Mouse (Mus musculus) telencephalon, adult 2 months (tissue): ENCODE data around the gene Ugt1a5.
A peak's percentile ranks its signal among the peaks of the same experiment; 100 is the strongest.
"Not testable (repeated sequence)": the region's sequence is repeated elsewhere in the genome, so short reads cannot be mapped to it uniquely, and the experiment has no call there.

Source experiments
- DNase-seq: peaks from one replicate; pipeline ENCODE4 v3.0.0-alpha.2; 2011; ENCODE audit warnings: low read depth, low spot score

The Ugt1a5 gene

DNA sequence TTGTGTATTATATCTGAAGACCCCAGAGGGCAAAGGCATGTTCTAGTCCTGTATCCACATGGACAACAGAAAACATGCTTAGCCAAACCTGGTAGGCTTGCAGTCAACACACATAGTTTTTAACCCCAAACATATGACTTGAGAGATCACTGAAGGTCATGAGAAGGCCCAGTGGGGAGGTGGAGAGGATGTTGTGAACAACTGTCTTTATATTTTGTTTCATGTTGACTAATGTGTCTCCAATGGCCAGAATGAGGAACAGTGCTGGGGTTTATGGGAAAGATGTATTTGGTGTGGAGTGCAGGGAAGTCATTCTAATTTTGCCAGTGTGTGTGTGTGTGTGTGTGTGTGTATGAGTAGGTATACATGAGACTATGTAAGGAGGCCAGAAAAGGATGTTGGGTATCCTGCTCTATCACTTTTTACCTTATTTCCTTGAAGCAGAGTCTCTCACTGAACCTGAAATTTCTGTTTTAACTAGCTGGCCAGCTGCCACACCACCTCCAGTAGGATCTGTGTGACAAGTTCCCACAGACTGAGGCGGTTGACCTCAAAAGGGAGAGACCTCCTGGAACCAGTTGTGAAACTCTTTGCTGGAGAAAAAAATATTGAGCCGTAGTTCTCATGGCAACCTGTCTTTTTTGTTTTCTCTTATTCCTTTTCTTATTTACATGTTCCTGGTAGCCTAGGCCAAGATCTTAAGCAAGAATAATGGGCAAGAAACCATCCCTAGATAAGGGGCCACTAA lies 58.4 kb downstream of the Ugt1a5 start:
- DNase-seq, result no peak

DNA sequence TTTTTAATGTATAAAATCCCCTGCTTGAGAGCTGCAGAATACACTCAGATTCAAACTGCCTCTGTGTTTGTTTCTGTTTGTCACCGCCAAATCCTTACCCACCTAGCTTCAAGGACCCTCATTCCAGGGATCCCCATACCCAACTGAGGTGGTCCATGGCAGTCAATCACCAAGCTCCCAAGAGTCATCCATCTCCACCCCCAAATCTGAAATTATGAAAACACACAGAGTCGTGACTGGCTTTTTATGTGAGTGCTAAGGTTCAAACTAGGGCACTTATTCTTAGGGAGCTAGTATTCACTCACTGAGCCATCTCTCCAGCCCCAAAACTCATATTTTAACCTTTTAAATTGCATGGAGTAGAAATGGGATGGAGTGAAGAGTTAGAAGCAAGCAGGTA lies 59.5 kb downstream of the Ugt1a5 start:
- not testable (repeated sequence) for DNase-seq

DNA sequence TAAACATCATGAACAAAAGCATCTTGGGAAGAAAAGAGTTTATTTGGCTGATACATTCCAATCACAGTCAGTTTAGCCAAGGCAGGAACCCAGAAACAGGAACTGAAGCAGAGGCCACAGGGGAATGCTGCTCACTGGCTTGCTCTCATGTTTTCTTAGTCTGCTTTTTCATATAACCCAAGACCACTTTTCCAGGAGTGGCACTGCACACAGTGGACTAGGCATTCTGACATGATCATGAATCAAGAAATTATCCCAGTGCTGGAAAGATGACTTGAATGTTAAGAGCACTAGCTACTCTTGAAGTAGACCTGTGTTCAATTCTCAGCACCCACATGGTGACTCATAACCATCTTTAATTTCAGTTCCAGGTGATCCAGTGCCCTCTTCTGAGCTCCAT lies 59.9 kb downstream of the Ugt1a5 start:
- DNase-seq, result no peak

DNA sequence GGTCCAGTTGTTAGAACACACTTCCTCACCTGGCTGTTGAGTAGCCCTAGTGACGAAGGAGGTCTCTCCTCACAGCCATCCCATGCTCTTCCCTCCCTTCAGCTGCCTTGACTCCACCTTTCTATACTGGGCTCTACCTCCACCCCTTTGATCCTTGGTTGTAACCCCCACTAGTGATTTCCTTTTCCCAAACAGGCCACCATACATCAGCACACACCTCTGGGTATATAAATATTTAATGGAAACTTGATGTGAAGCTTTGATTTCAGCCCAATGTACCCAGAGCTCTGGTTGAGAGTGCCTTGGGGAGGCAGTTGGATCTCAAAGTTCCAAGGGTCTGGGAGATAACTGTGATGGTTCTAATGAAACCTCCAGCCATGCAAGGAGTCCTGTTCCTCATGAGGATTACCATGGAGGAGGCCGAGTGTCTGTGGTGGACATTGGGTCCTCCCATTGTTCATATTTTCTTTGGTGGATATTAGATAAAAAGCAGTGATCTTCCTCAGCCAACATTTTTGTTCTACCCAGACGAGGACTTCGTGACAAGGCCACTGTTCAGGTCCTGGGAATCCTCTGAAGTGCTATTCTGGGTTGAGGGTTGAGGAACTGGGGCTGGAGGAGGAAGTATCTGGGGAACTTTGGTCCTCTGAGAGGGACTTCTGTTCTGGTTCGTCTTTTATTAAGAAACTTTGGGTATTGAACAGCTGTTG lies 61.0 kb downstream of the Ugt1a5 start, which contains the start of gene Mroh2a:
Mroh2a (plus strand) TSS at position 317 of the 710 bp plus-strand sequence.
- peak; percentile 31 for DNase-seq

DNA sequence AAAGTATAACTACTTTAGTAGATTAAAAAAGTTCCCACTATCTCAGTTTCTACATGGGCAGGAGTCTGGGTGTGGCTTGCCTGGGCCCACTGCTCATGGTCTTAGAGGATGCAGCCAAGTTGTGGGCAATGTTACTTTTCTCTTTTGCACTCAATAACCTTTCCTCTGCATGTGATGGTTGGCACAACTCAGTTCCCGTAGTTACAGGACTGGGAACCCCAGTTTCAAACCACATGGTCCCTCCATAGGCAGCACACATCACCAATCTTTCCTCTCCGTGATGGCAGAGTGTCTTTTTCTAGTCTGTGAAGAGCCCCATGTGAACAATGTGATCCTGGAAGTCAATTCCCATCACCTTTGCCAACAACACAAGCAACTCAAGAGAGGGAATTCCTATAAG lies 61.7 kb downstream of the Ugt1a5 start:
- DNase-seq, result no peak

DNA sequence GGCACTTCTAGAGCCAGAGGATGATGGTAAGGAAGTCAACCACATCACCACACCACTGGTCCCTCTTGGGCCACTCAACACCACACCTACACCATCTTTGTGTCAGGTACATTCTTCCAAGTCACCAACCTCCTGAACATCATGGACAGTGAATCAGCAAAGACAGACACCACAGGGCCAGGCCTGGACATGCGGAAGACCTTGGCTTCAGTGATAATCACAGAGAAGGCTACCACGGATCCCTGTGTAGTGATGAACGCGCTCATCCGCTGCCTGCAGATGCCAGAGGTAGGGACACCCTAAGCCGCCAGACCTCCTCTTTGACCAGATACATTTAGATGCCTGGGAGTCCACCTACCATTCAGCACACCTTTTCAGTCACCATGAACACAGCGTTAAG lies 62.3 kb downstream of the Ugt1a5 start:
- no peak for DNase-seq

DNA sequence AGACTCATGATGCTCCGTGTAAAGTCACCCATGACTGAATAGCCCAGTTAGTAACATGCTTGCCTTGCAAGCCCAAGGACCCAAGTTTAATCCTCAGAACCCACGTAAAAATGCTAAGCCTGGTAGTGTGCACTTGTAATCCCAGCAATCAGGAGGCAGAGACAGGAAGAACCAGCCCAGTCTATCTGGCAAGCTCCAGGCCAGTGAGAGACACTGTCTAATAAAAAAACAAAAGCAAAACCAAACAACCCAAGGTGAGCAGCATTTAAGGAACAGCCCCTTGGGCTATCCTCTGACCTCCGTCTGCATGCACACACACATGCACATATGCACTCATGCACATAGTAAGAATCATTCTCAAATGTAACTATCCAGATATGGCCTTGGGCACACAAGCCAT lies 63.8 kb downstream of the Ugt1a5 start:
- DNase-seq, result no peak

DNA sequence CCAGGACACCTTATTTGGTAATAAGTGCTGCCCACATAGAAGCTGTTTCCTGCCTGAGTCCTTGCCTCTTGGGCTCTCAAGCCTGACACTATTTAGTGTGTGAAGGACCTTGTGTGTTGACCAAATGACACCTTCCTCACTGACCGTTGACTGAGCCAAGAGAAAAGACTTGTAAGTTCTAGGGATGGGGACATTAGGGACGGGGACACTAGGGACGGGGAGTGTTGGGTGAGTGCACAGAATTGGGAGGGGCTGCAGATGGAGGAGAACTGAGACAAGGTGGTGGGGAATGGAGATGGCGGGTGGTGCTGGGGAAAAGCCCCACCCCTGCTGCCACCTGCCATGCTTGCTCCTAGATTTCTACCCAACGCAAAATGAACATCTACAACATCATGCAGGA lies 64.2 kb downstream of the Ugt1a5 start:
- DNase-seq, result no peak

DNA sequence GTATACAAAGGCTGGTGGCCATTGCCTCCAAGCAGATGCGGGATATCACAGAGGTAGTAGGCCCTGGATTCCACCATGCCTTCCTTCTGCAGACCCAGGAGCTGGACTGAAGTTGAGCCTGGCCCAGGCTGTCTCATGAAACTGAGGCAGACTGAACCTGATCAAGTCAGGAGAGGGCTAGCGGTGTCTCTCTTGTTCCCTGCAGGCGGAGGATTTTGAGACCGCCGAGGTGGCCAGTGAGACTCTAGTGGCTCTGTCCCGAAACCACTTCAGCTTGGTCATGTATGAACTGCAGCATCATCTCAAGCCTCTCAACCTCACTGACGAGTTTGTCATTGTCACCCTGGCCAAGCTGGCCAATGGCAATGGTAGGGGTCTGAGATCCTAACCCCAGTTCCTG lies 64.6 kb downstream of the Ugt1a5 start:
- no peak for DNase-seq

DNA sequence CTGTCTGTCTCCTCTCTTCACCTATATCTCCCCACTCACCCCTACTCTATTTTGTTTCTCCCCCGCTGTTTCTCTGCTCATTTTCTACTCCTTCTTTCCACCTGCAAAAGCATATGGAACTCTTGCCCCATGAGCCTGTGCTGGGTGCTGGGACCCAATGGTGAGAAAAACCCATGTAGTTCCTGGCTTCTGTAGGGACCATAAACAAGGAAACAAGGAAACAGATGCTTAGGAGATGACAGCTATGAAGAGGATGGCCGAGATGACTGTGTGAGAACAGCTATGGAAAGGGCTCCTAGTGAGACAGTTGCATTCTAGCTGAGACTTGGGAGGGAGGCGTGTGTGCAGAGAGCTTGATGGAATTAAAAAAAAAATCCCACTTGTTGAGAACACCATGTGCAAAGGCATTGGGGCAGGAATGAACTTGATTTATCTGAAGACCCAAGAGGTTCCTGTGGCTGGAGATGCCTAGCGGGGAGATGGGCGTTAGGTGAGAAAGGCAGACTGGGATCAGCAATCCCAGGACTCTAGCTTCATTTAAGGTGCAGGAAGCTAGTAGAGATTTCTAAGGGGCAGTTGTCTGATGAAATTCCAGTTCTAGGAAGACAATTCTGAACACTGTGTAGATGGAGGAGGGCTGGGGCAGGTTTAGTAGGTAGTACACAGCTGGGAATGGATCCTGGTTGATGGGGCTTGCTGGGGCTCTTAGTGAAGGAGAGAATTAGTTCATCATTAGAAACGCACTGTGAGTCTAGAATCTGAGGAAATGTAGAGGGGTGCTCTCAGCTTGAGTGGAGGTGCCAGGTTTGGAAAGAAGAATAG lies 65.4 kb downstream of the Ugt1a5 start:
- no peak for DNase-seq

DNA sequence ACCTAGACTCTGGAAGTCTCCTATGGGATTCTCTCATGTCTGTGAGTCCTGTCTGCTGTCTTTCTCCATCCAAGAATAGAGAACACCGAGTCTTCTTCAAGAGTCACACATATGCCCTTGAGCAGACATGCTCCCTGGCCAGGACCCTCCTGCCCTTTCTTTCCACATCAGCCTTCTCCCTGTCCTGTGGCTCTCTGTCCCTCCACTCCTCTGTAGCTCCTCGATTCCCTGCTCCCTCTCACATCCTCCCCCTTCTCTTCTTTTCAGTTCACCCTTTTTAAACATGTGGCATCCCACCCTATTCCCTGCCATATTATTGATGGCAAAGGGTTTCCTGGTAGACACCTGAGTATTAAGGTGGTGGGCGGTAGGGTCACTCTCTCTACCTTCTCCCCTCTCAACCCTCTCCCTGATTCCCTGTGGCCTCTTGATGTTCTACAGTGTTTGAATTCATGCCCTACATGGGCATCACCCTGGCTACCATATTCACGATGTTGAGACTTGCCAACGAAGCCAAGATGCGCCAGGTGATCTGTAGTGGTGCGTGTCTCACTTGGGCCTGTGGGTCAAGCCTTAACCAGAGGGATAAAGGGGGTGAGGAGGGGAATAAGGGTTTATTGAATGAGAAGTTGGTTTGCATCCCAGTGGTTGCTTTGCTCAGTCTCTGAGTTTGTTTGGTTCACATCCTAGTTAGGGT lies 66.1 kb downstream of the Ugt1a5 start:
- no peak for DNase-seq

DNA sequence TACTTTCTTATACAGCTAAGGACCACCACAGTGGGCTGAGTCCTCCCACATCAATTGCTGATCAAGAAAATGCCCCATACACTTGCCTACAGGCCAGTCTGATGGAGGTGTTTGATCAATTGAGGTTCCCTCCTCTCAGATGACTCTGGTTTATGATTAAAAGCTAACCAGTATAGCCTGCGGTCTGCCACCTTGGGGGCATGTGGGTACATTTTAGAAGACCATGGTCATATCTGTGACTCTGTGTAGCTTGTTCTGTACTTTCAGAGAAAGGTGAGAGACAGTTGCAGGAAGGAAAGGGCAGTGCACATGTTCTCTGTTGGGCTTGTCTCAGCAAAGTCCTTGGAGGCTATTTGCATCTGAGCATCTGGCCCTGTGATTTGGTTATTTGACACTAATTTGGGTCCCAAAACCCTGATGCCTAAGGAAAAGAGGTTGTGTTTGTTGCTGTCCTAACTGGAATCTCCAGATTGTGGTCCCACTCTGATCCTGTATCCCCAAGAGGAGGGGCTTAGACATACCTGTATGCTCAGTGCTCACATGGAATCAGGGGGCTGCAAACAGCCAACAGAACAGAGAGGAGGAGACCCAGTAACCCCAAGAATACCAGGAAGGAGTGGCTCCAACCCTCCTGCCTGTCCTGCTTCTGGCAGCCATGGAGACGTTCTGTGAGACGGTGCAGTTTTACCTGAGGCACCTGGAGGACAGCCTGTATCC lies 67.0 kb downstream of the Ugt1a5 start:
- no peak for DNase-seq

DNA sequence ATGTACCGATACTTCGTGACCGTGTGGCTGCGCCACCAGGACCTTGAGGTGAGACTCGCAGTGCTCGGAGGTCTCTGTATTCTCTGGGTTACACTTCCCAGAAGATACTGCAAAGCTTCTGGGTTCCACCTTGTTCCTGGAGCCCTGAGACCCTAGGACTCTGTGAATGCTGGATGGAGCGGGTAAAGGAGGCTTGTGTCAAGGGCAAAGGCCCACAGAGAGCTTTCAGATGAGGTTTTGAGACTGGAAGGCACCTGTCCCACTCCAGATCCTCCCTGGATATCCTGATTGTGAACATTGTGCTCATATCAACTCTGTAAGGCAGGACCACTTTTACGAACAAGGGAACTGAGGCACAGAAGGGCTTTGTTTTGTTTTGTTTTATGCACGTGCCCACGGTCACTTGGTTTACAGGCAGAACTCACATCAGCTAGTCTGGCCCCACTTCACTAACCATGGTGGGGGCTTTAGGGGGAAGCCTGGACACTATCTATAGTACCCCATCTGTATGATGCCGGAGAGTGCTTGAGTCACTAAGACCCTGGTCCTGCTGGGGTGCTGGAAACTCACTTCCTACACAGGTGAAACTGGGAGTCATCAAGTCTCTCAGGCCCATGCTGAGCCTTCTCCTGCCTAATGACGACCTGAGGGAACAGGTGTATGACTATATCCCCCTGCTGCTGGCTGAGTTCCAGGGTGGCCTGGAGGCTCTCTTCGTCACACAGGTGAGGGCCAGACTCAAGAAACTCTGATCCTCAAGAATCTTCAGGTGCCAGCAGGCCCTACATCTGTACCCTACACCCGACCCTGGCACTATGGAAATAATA lies 67.8 kb downstream of the Ugt1a5 start:
- DNase-seq, result no peak

DNA sequence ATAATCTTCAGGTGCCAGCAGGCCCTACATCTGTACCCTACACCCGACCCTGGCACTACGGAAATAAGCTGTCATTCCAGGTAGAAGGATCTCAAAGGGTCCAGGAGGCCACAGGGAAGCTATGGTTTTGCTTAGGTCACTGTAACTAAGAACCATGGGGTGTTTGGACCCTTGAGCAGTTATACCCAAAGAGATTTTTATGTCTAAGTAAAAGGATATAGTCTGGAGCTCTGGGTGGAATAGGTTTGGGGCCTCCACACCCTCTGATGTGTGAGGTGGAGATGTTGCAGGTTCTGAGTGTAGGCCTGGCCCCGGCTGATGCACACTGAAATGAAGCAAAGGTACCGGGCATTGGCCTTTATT lies 68.4 kb downstream of the Ugt1a5 start:
- no peak for DNase-seq

DNA sequence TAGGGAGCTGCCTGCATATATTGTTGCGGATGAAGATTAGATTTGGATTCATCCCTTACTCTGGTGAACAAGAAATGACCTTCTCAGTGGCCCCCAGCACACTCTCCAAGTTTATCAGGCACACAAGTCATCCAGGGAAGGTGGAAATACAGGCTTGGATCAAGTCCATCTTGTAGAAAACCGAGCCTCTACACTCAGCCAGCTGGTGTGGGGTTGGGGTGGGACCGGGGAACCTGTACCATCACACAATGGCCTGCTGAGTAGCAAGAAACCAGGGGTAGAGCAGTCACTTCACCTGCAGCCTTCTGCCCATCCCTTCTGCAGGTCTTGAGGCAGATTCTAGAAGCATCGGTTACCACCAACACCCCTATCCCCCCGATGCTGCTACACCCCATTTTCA lies 68.8 kb downstream of the Ugt1a5 start:
- DNase-seq, result no peak

DNA sequence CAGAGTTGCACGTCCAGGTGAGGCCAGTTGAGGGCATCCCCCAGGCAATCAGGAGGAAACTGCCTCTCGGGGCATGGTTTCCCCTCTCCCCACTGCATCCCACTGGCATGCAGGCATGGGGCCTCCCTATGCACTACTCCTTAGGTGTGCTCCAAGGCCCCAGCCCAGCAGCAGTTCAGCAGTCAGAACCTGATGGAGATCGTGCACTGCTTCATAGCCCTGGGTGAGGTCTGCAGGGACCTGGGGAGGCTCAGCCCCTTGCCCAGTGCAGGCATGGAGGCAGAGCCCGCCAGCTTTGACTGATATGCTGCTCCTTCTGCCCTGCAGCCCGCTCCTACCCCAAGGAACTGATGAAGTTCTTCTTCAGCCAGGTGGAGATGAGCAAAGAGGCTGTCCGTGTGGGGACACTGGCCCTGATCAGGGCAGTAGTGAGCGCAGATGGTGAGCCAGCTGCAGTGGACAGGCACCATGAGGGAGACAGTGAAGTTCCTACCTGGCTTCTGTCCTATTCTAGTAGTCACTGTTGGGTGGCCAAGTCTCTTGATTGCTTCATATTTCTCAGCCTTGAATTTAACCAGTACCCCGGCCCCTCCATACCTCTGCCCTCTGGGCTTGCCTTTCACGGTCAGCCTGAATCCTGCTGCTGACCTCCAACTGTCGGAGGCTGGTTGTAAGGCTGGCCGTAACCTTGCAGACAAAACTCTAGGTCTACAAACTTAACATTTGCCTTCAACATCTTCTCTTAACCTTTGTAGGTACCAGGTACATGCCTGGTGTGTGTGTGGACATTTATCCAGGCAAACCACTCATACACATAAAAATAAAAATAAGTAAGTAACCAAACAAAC lies 69.5 kb downstream of the Ugt1a5 start:
- no peak for DNase-seq

DNA sequence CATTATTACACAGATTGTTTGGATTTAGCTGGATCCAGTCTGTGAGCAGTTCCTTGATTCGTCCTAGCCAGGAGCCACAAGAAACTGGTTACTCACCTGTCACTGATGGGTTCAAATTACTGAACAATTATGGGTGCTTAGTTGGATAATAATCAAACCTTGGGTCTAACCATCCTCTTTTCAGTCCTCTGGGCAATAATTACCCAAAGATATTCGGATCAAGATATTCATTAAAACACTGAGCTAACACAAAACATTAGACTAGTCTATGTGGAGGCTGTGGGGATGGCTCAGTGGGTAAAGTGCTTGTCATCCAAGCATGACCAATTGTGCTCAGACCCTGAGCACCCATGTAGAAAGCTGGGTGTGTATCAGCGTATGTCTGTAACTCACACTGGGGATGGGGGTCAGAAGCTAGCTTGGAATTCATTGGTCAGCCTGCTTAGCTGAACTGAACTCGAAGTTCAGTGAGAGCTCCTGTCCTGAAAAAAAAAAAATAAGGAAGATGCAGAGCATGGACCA lies 70.1 kb downstream of the Ugt1a5 start:
- DNase-seq, result no peak

DNA sequence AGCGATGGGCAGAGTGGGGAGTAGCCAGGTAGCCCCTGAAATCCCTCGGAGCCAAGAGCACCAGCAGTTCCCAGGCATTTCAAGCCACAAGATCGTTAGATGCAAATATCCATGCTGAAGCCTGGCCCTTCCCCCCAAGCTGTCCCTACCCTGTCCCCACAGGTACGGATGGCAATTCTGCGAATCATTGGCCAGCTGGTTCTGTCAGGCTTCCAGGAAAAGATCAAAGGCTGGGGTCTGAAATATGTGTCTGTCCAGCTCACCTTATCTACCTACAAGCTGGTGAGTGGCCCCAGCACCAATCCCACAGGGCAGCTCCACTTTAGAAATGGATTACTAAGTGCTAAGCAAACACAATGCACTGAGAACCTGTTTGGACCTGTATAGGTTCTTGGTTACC lies 71.5 kb downstream of the Ugt1a5 start:
- no peak for DNase-seq

DNA sequence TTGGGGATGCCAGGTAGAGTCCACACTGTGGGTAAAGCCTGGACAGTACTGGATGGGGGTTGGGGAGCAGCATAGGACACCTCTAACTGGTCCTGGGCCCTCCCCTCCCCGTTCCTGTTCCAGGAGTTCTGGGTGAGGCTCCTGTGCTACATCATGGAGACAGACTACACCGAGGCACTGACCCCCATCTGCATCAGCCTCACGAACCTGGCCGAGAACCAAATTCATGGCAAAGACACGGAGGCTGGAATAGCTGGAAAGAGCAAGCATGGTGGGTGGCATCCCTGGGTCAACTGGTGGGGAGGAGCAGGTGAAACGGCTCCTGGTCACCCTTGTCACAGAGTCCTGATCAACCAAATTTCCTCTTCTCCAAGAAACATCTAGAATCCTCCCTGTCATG lies 73.0 kb downstream of the Ugt1a5 start:
- DNase-seq, result no peak
